Mouse (Mus musculus) spleen, adult 2 months (tissue): ENCODE data around the gene Birc3.

Source experiments
- CTCF ChIP-seq: fragments of 200-500 bp; IDR thresholded peaks from 2 replicates; pipeline ENCODE4 v1.5.1; 2011; ENCODE audit warnings: mild to moderate bottlenecking, inconsistent platforms; ENCODE audit not compliant: insufficient read depth, insufficient read length, insufficient replicate concordance; ENCODE audit errors: extremely low read depth
- POLR2A ChIP-seq: fragments of 200-500 bp; IDR thresholded peaks from 2 replicates; pipeline ENCODE4 v1.6.1; 2011; ENCODE audit warnings: low read depth, low read length, inconsistent platforms

- no peak for TF ChIP-seq POLR2A
- no peak for TF ChIP-seq CTCF
These were observed 28.0 kb upstream of the Birc3 start for GRCm38 (mm10) chr9:7900965-7901364.
